Mouse (Mus musculus) heart, adult 11 months (tissue): ENCODE data around the gene Mmp24.

Source experiments
- DNase-seq: peaks from one replicate; pipeline ENCODE4 v3.0.0; 2022

The Mmp24 gene

DNA sequence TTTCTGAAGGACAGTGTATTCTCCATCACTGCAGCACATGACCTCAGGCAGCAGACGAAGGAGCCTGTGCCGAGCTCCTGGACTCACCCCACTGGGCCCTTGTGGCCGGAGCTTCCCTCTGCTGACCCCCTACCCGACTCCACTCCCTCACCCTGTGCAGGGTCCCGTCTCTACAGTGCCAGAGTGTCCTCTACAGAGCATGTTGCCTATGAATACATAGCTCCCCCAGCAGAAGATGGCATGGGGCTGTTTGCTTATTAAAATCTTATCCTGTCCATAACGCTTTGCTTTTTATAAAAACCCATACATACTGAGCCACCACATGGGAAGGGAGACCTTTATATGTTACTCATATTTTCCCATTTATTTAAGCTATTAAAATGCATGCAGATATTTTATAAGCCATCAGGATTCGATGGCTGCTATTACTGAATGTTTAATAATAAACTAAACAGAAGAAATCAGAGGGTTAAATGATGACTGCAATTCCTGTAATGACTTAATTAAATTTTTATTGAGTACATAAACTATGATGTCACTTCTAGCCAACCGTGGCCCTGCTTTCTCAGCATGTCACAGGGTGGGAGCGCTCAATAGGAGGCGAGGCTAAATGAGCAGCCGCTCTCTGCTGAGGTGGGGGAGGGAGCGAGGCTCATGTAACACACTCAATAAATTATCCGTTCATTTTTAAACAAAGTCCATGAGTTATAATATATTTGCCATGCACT lies 87.6 kb downstream of the Mmp24 start:
- DNase-seq = no peak

DNA sequence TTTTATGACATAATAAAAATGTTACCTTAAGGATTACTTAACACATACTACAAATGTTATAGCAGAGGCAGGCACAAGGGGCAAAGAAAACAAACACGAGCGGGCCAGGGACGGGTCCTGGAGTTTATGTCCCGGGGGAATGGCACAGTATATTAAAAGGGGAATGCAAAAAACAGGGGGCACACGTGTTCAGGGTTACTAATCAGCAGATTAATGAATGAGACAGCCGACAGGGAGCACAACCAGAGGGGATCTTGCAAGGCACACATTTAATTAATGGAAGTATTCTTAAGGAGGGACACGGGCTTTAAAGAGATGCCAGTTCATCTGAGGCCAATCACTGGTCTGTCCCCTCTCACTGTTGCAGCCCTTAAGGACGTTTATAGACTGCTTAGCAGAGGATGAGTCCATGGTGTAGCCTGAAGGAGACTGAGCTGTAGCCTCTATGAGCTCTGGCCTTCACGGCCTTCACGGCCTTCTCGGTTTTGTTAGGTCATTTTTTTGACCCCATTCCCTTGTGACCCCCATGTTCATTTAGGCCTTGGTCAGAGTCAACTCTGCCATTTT lies 88.2 kb downstream of the Mmp24 start:
- no peak for DNase-seq
